Mouse (Mus musculus): ENCODE data around the gene Ifna5.
"Not testable (repeated sequence)": the region's sequence is repeated elsewhere in the genome, so short reads cannot be mapped to it uniquely, and the experiment has no call there.

The Ifna5 gene

DNA sequence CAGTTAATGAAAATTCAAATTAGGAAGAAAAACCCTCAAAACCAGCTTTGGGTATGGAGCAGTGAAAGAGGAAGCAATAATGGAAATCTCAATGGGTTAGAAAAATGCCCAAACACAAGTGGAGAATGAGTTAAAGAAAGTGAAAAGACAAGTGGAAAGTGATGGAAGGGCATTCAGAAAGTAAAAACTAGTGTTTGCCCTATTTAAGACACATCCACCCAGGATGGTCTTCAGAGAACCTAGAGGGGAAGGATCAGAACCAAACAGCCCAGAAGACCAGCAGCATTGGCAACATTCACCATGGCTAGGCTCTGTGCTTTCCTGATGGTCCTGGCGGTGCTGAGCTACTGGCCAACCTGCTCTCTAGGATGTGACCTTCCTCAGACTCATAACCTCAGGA lies at the start of gene Ifna5:
TSS of gene Ifna5 (plus strand) at position 301 of the 400 bp plus-strand sequence.
- not testable (repeated sequence) for DNase-seq

DNA sequence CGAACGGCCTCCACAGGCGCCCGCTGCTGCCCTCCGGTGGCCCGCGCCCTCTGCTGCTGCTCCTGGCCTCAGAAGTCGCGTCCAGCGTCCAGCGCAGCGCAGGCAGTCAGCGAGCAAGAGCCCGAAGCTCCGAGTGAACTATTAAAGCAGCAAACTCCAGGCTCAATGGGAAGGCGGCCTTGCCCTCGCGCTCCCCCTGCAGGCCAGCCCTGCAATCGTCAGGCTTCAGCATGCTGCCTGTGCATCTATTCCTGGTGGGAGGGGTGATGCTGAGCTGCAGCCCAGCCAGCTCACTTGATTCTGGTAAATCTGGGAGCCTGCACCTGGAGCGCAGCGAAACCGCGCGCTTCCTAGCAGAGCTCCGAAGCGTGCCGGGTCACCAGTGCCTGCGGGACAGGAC lies 46.9 kb upstream of the Ifna5 start, which contains the start of gene Gm13277:
TSS of gene Gm13277 (plus strand) at position 231 of the 400 bp plus-strand sequence.
- peak; percentile 82 to 88 for DNase-seq

DNA sequence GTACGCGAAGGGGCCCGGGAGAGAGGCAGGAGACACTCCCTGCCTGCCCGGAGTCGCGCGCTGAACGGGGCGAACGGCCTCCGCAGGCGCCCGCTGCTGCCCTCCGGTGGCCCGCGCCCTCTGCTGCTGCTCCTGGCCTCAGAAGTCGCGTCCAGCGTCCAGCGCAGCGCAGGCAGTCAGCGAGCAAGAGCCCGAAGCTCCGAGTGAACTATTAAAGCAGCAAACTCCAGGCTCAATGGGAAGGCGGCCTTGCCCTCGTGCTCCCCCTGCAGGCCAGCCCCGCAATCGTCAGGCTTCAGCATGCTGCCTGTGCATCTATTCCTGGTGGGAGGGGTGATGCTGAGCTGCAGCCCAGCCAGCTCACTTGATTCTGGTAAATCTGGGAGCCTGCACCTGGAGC lies 44.1 kb upstream of the Ifna5 start, which contains the start of gene Gm13278:
TSS of gene Gm13278 (plus strand) at position 301 of the 400 bp plus-strand sequence.
- DNase-seq: not testable (repeated sequence)

DNA sequence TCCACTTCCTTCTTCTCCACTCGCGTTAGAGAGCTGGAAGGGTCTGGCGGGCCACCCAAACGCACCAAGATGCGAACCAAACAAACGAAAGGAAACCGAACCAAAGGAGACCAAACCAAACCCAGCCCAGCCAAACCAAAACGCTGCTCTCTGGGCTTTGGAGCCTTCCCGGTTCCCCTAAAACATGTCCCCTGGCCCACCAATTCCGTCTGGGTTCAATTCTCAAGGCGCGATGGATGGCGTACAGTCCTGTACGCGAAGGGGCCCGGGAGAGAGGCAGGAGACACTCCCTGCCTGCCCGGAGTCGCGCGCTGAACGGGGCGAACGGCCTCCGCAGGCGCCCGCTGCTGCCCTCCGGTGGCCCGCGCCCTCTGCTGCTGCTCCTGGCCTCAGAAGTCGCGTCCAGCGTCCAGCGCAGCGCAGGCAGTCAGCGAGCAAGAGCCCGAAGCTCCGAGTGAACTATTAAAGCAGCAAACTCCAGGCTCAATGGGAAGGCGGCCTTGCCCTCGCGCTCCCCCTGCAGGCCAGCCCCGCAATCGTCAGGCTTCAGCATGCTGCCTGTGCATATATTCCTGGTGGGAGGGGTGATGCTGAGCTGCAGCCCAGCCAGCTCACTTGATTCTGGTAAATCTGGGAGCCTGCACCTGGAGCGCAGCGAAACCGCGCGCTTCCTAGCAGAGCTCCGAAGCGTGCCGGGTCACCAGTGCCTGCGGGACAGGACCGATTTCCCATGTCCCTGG lies 41.2 kb upstream of the Ifna5 start, which contains the start of gene Gm13275:
TSS of gene Gm13275 (plus strand) at position 552 of the 740 bp plus-strand sequence.
- peak; percentile 77 to 81 for DNase-seq

DNA sequence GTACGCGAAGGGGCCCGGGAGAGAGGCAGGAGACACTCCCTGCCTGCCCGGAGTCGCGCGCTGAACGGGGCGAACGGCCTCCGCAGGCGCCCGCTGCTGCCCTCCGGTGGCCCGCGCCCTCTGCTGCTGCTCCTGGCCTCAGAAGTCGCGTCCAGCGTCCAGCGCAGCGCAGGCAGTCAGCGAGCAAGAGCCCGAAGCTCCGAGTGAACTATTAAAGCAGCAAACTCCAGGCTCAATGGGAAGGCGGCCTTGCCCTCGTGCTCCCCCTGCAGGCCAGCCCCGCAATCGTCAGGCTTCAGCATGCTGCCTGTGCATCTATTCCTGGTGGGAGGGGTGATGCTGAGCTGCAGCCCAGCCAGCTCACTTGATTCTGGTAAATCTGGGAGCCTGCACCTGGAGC lies 38.2 kb upstream of the Ifna5 start, which contains the start of gene Gm13279:
TSS of gene Gm13279 (plus strand) at position 301 of the 400 bp plus-strand sequence.
- not testable (repeated sequence) for DNase-seq

DNA sequence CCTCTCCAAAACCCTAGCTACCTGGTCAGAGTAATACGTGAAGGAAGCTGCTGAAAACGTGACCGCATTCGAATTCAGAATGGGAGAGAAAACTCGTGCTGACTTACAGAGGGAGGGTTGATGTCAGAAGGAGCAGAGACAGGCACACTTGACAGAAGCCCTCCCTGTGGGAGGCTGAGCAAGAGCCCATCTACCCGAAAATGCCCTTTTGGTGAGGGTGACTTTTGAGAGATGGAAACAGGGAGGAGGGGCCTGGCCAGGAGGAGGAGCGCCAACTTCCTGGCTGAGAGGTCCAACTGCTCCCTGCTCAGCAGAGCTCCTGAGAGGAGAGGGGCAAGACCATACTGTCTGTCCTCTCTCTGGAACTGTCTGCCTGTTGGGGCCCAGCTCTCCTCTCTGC lies 36.0 kb upstream of the Ifna5 start, which contains the start of gene Gm13285:
TSS of gene Gm13285 (plus strand) at position 301 of the 400 bp plus-strand sequence.
- not testable (repeated sequence) for DNase-seq

DNA sequence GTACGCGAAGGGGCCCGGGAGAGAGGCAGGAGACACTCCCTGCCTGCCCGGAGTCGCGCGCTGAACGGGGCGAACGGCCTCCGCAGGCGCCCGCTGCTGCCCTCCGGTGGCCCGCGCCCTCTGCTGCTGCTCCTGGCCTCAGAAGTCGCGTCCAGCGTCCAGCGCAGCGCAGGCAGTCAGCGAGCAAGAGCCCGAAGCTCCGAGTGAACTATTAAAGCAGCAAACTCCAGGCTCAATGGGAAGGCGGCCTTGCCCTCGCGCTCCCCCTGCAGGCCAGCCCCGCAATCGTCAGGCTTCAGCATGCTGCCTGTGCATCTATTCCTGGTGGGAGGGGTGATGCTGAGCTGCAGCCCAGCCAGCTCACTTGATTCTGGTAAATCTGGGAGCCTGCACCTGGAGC lies 32.4 kb upstream of the Ifna5 start, which contains the start of gene Gm13287:
TSS of gene Gm13287 (plus strand) at position 301 of the 400 bp plus-strand sequence.
- not testable (repeated sequence) for DNase-seq

DNA sequence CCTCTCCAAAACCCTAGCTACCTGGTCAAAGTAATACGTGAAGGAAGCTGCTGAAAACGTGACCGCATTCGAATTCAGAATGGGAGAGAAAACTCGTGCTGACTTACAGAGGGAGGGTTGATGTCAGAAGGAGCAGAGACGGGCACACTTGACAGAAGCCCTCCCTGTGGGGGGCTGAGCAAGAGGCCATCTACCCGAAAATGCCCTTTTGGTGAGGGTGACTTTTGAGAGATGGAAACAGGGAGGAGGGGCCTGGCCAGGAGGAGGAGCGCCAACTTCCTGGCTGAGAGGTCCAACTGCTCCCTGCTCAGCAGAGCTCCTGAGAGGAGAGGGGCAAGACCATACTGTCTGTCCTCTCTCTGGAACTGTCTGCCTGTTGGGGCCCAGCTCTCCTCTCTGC lies 30.1 kb upstream of the Ifna5 start, which contains the start of gene Gm13288:
TSS of gene Gm13288 (plus strand) at position 301 of the 400 bp plus-strand sequence.
- DNase-seq: not testable (repeated sequence)

DNA sequence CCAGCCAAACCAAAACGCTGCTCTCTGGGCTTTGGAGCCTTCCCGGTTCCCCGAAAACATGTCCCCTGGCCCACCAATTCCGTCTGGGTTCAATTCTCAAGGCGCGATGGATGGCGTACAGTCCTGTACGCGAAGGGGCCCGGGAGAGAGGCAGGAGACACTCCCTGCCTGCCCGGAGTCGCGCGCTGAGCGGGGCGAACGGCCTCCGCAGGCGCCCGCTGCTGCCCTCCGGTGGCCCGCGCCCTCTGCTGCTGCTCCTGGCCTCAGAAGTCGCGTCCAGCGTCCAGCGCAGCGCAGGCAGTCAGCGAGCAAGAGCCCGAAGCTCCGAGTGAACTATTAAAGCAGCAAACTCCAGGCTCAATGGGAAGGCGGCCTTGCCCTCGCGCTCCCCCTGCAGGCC lies 29.6 kb upstream of the Ifna5 start:
- peak; percentile 55 to 78 for DNase-seq

DNA sequence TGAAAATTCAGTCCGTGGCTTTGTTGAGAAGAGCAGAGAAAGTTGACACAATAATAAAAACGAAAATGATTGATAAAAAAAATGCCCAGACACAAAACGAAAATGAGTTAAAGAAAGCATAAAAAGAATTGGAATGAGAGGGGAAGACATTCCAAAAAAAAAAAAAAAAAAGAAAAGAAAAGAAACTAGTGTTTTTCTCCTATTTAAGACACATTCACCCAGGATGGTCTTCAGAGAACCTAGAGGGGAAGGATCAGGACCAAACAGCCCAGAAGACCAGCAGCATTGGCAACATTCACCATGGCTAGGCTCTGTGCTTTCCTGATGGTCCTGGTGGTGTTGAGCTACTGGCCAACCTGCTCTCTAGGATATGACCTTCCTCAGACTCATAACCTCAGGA lies 19.4 kb upstream of the Ifna5 start, which contains the start of gene Ifna7:
TSS of gene Ifna7 (plus strand) at position 301 of the 400 bp plus-strand sequence.
- no peak for DNase-seq

DNA sequence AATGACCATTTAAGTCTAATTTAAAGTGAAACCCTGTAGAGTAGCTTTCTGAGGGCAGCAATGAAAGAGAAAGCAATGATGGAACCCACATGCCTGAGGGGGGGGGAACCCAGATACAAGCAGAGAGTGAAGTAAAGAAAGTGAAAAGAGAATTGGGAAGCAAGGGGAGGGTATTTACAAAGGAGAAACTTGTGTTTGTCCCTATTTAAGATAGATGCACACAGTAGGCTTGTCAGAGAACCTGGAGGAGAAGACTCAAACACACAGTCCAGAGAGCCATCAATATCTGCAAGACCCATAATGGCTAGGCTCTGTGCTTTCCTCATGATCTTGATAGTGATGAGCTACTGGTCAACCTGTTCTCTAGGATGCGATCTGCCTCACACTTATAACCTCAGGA lies 15.7 kb upstream of the Ifna5 start, which contains the start of gene Ifna11:
TSS of gene Ifna11 (plus strand) at position 301 of the 400 bp plus-strand sequence.
- no peak for DNase-seq

DNA sequence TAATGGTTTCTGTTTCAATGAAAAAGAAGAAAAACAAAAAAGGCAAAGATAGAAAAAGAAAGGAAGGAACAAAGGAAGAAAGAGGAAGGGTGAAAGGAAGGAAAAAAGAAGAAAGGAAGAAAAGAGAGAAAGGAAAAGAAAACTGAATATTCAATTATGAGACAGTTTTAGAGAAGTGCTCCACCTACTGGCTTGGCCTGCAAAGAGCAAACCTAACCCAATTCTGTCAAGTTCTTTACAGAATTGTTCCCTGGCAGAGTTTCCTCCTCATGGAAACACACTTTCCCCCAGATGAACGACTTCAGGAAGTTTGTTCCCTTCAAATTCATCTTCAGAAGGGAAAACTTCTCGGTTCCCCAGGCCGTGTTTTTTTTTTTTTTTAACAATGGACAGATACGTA lies 12.3 kb upstream of the Ifna5 start:
- no peak for DNase-seq

DNA sequence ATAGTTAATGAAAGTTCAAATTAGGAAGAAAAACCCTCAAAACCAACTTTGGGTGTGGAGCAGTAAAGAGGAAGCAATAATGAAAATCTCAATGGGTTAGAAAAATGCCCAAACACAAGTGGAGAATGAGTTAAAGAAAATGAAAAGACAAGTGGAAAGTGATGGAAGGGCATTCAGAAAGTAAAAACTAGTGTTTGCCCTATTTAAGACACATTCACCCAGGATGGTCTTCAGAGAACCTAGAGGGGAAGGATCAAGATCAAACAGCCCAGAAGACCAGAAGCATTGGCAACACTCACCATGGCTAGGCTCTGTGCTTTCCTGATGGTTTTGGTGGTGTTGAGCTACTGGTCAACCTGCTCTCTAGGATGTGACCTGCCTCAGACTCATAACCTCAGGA lies 8.2 kb upstream of the Ifna5 start, which contains the start of gene Ifna6:
TSS of gene Ifna6 (plus strand) at position 301 of the 400 bp plus-strand sequence.
- not testable (repeated sequence) for DNase-seq

DNA sequence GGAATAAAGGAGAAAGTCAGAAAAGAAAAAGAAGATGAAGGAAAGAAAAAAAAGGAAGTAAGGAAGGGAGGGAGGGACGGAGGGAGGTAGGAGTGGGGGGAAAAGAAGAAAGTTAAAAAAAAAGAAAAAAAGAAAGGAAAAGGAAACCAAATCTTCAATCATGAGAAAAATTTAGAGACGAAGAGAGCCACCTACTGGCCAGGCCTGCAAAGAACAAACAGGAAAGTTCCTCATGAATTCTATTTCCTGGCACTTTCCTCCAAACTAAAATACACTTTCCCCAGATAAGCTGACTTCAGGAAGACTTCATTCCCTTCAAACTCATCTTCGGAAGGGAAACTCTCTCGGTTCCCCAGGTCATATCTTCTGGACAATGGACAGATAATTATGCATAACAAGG lies 4.8 kb upstream of the Ifna5 start:
- peak in 1 of 2 experiments; percentile 14 for DNase-seq

DNA sequence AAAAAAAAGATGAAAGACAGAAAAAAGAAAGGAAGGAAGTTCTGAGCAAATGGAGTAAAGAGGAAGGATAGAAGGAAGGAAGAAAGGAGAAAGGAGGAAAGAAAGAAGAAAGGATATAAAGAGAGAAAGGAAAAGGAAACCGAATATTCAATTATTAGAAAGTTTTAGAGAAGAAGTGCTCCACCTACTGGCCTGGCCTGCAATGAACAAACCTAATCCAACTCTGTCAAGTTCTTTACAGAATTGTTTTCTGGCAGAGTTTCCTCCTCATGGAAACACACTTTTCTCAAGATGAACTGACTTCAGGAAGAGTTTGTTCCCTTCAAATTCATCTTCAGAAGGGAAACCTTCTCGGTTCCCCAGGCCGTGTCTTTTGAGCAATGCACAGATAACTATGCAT lies 3.5 kb downstream of the Ifna5 start:
- no peak for DNase-seq

DNA sequence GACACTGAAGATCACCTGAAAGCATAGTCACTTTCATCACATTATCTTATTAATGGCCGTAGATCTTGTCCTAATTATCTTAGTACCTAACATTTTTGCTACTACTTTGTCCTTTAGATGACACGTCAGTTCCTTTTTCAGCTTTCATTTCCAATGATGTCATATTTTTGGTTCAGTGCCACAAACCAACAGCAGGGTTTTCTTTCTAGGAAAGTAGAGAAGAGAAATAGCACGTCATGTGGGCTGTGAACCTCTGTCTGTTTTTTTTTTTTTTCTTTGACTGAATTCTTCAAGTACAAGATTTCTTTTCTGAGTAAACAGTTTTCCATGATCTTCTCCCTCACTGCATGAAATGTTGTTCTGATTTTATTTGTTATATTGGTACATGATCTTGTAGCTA lies 4.7 kb downstream of the Ifna5 start:
- DNase-seq: no peak

DNA sequence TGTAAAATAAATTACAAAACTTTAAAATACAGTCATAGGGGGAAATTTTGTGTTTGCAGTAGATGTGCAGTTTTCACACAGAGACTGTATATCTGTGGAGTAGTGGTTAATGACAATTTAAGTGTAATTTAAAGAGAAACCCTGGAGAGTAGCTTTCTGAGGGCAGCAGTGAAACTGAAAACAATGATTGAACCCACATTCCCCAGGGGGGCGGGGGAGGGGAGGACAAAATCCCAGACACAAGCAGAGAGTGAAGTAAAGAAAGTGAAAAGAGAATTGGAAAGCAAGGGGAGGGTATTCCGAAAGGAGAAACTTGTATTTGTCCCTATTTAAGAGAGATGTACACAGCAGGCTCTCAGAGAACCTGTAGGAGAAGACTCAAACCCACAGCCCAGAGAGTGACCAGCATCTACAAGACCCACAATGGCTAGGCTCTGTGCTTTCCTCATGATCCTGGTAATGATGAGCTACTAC lies 6.2 kb downstream of the Ifna5 start, which contains the start of gene Ifna4:
TSS of gene Ifna4 (plus strand) at position 424 of the 474 bp plus-strand sequence.
- DNase-seq: no peak

DNA sequence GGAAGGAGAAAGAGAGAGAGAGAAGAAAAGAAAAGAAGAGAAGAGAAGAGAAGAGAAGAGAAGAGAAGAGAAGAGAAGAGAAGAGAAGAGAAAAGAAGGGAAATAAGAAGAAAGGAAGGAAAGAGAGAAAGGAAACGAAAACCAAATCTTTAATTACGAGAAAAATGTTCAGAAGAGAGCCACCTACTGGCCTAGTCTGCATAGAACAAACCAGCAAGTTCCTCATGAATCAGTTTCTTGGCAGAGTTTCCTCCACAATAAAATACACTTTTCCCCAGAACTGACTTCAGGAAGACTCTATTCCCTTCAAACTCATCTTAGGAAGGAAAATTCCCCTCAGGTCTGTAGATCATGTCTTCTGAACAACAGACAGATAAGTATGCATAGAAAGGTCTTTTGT lies 10.0 kb downstream of the Ifna5 start:
- DNase-seq: no peak

DNA sequence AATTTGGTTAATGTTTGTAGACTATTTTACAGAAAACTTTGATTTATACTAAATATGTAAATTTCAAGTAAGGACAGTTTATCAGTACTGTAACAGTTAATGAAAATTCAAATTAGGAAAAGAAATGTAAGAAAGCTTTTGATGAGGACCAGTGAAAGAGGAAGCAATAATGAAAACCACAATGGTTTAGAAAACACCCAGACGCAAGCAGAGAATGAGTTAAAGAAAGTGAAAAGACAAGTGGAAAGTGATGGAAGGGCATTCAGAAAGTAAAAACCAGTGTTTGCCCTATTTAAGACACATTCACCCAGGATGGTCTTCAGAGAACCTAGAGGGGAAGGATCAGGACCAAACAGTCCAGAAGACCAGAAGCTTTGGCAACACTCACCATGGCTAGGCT lies 14.4 kb downstream of the Ifna5 start, which contains the start of gene Ifna1:
TSS of gene Ifna1 (plus strand) at position 390 of the 400 bp plus-strand sequence.
- DNase-seq: no peak

DNA sequence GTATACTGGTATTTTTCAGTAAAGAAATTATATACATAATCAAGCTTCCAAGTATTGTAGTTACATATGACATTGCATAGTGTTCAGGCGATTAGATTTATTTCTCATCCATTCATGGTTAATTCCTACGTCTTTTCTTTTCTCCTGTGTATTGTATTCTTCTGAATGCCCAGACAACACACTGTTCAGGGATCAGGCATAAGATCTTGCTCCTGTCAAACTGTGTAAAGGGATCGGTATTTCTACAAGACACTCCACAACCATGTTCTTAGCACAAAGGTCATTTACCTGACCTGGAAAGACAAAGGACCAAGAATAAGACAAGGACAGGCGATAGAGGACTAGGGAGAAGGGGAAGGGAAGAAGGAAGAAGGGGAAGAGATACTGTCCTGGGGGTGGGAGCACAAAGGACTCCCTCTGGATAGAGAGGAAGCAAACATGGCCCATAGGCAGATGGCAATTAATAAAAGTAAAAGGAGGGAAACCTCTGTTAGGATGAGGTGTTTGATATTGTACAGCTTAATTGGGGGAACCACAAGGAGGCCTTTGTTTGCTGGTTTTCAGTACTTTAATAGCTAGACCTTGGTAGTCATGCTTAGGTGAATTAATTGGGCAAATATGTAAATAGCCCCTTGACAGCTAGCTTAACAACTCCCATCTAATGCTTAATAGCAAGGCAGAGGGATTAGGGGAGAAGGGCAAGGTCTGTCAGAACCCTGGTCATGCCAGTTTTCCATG lies 15.9 kb downstream of the Ifna5 start:
- no peak for DNase-seq

DNA sequence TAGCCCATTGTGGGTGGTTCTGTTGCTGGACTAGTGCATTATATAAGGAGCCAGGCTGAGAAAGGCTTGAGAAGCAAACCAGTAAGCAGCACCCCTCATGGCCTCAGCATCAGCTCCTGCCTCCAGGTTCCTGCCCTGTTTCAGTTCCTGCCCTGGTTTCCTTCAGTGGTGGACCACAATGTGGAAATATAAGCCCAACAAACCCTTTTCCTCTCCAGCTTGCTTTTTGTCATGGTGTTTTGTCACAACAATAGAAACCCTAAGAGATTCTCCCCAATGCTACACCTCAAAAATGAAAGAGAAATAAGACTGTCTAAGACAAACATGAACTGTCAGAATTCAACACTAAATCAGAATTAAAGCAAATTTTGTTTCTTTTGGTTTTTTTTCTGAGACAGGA lies 23.9 kb downstream of the Ifna5 start:
- no peak for DNase-seq

DNA sequence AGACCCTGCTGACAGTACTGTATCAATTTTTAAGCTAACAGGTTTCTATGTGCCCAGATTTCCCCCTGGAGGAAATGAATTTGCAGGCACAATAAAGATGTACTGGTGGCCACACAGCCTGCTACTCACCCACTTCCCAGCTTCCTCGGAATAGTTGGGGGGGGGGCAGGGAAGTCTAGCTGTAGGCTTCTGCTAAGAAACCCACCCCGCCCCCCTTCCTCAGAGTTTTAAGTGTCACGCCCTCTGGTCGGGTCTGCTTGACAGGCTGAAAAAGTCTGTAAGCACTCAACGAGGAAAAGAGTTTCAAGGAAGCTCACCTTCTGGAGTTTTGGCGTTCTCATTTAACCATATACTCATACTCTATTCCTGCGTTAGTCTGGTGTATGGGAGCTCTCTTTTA lies 28.0 kb downstream of the Ifna5 start:
- DNase-seq: no peak

DNA sequence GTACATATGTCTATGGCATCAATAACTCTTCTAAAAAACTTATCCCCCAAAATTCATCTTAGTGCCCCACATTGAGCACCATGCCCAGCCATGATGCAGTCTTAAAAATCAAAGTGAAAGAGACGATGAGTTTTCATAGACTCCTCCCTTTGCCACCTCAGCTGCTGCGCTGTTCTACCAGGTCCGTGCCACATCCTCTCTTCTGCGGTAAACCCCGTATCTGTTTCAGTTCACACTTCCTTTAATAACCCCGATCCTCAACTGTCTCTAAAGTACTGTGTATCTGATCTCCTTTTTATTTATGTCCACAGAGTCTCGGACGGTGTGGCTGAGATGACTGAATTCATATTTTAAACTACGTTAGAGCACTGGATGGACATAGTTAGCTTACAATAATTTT lies 29.3 kb downstream of the Ifna5 start:
- DNase-seq: peak in 1 of 2 experiments; percentile 9

Measured in lung, postnatal 4 days (tissue).